Mouse (Mus musculus): Measurements from ENCODE around the gene Adamts18. TPM values are rescaled to one million over a fixed set of nuclear protein-coding genes. Genes with fewer than 3 reads are reported as not detected.

Adamts18 gene
- polyA plus RNA-seq, 1 experiment from 2014 or later, result 0.97 TPM

GRCm38 (mm10) chr8:113848081-113848652 is 371 bp downstream of the Adamts18 start:
- DNase-seq (ENCODE audit: low spot score) (peak; percentile 51), ATAC-seq (ENCODE audit: low FRiP score) (peak; percentile 48)
- H3K9me3 ChIP-seq (ENCODE audit: control insufficient read depth, low read length), result no peaks in the 10 kb centered on the region
- H3K27me3 ChIP-seq (ENCODE audit: control insufficient read depth, insufficient read depth, low read length), result peaks cover 30% of the 10 kb centered on the region
- H3K36me3 ChIP-seq (ENCODE audit: control insufficient read depth, insufficient read depth, low read length), result no peaks in the 10 kb centered on the region
- no peak overlapping the region for H3K27ac ChIP-seq (ENCODE audit: low read depth, low read length)
- H3K4me2 ChIP-seq (replicated peaks; ENCODE audit: low read depth, low read length), result peak overlapping the region; percentile 100
- WGBS, result 0% methylated on average over 35 of the region's 50 CpGs
- H3K4me3 ChIP-seq (ENCODE audit: low read depth, low read length), result peak overlapping the region; percentile 61
- peaks cover 3% of the 10 kb centered on the region; the same call in 1 of the 2 replicates for H3K4me1 ChIP-seq (replicated peaks; ENCODE audit: control insufficient read depth, insufficient read depth, low read length)
- peak overlapping the region; percentile 62 for H3K9ac ChIP-seq (ENCODE audit: low read depth, low read length)

GRCm38 (mm10) chr8:113847606-113848080 is 895 bp downstream of the Adamts18 start:
- H3K9me3 ChIP-seq (ENCODE audit: control insufficient read depth, low read length), result no peaks in the 10 kb centered on the region
- H3K4me1 ChIP-seq (replicated peaks; ENCODE audit: control insufficient read depth, insufficient read depth, low read length), result peaks cover 3% of the 10 kb centered on the region; the same call in 1 of the 2 replicates
- H3K36me3 ChIP-seq (ENCODE audit: control insufficient read depth, insufficient read depth, low read length), result no peaks in the 10 kb centered on the region
- H3K27ac ChIP-seq (ENCODE audit: low read depth, low read length), result no peak overlapping the region
- 25% methylated on average over 12 of the region's 12 CpGs for WGBS
- DNase-seq (ENCODE audit: low spot score), result no peak
- H3K27me3 ChIP-seq (ENCODE audit: control insufficient read depth, insufficient read depth, low read length), result peaks cover 30% of the 10 kb centered on the region
- no peak for ATAC-seq (ENCODE audit: low FRiP score)
- no peak overlapping the region for H3K9ac ChIP-seq (ENCODE audit: low read depth, low read length)
- peak overlapping the region; percentile 61 for H3K4me3 ChIP-seq (ENCODE audit: low read depth, low read length)
- peak overlapping the region; percentile 100 for H3K4me2 ChIP-seq (replicated peaks; ENCODE audit: low read depth, low read length)

GRCm38 (mm10) chr8:113846669-113847068 is 1.9 kb downstream of the Adamts18 start:
- Histone ChIP-seq H3K36me3 (ENCODE audit: control insufficient read depth, insufficient read depth, low read length) (no peaks in the 10 kb centered on the region), H3K27ac (ENCODE audit: low read depth, low read length) (no peak overlapping the region), H3K4me1 (replicated peaks; ENCODE audit: control insufficient read depth, insufficient read depth, low read length) (peaks cover 3% of the 10 kb centered on the region; the same call in 1 of the 2 replicates), H3K9ac (ENCODE audit: low read depth, low read length) (no peak overlapping the region), H3K4me2 (replicated peaks; ENCODE audit: low read depth, low read length) (no peak overlapping the region), H3K9me3 (ENCODE audit: control insufficient read depth, low read length) (no peaks in the 10 kb centered on the region), H3K4me3 (ENCODE audit: low read depth, low read length) (no peak overlapping the region), H3K27me3 (ENCODE audit: control insufficient read depth, insufficient read depth, low read length) (peaks cover 30% of the 10 kb centered on the region)
- DNase-seq (ENCODE audit: low spot score), result no peak
- WGBS, result 86% methylated on average over 5 of the region's 5 CpGs
- ATAC-seq (ENCODE audit: low FRiP score), result no peak

GRCm38 (mm10) chr8:113844801-113845301 is 3.7 kb downstream of the Adamts18 start:
- Histone ChIP-seq H3K4me1 (replicated peaks; ENCODE audit: control insufficient read depth, insufficient read depth, low read length) (peaks cover 3% of the 10 kb centered on the region; the same call in 1 of the 2 replicates), H3K36me3 (ENCODE audit: control insufficient read depth, insufficient read depth, low read length) (no peaks in the 10 kb centered on the region), H3K4me2 (replicated peaks; ENCODE audit: low read depth, low read length) (no peak overlapping the region), H3K9me3 (ENCODE audit: control insufficient read depth, low read length) (no peaks in the 10 kb centered on the region), H3K27ac (ENCODE audit: low read depth, low read length) (no peak overlapping the region), H3K27me3 (ENCODE audit: control insufficient read depth, insufficient read depth, low read length) (peaks cover 28% of the 10 kb centered on the region), H3K4me3 (ENCODE audit: low read depth, low read length) (no peak overlapping the region), H3K9ac (ENCODE audit: low read depth, low read length) (no peak overlapping the region)
- ATAC-seq (ENCODE audit: low FRiP score) (no peak), DNase-seq (ENCODE audit: low spot score) (peak; percentile 19)
- 65% methylated on average over 20 of the region's 20 CpGs for WGBS

- WGBS, result 53% methylated on average over 6 of the region's 6 CpGs
- Histone ChIP-seq H3K27me3 (ENCODE audit: control insufficient read depth, insufficient read depth, low read length) (no peaks in the 10 kb centered on the region), H3K4me1 (replicated peaks; ENCODE audit: control insufficient read depth, insufficient read depth, low read length) (no peaks in the 10 kb centered on the region), H3K9ac (ENCODE audit: low read depth, low read length) (no peak overlapping the region), H3K9me3 (ENCODE audit: control insufficient read depth, low read length) (no peaks in the 10 kb centered on the region), H3K4me2 (replicated peaks; ENCODE audit: low read depth, low read length) (no peak overlapping the region), H3K27ac (ENCODE audit: low read depth, low read length) (no peak overlapping the region), H3K36me3 (ENCODE audit: control insufficient read depth, insufficient read depth, low read length) (no peaks in the 10 kb centered on the region), H3K4me3 (ENCODE audit: low read depth, low read length) (no peak overlapping the region)
- ATAC-seq (ENCODE audit: low FRiP score), result no peak
- no peak for DNase-seq (ENCODE audit: low spot score)
These were observed 10.3 kb downstream of the Adamts18 start for GRCm38 (mm10) chr8:113838211-113838610.

GRCm38 (mm10) chr8:113837570-113837915 is 11.0 kb downstream of the Adamts18 start:
- no peaks in the 10 kb centered on the region for H3K4me1 ChIP-seq (replicated peaks; ENCODE audit: control insufficient read depth, insufficient read depth, low read length)
- no peaks in the 10 kb centered on the region for H3K36me3 ChIP-seq (ENCODE audit: control insufficient read depth, insufficient read depth, low read length)
- 64% methylated on average over 4 of the region's 4 CpGs for WGBS
- H3K27me3 ChIP-seq (ENCODE audit: control insufficient read depth, insufficient read depth, low read length), result no peaks in the 10 kb centered on the region
- no peak overlapping the region for H3K9ac ChIP-seq (ENCODE audit: low read depth, low read length)
- no peak for DNase-seq (ENCODE audit: low spot score)
- no peak overlapping the region for H3K27ac ChIP-seq (ENCODE audit: low read depth, low read length)
- H3K4me2 ChIP-seq (replicated peaks; ENCODE audit: low read depth, low read length), result no peak overlapping the region
- no peak for ATAC-seq (ENCODE audit: low FRiP score)
- no peak overlapping the region for H3K4me3 ChIP-seq (ENCODE audit: low read depth, low read length)
- no peaks in the 10 kb centered on the region for H3K9me3 ChIP-seq (ENCODE audit: control insufficient read depth, low read length)

GRCm38 (mm10) chr8:113836892-113837569 is 11.5 kb downstream of the Adamts18 start:
- Histone ChIP-seq H3K9ac (ENCODE audit: low read depth, low read length) (no peak overlapping the region), H3K27me3 (ENCODE audit: control insufficient read depth, insufficient read depth, low read length) (no peaks in the 10 kb centered on the region), H3K27ac (ENCODE audit: low read depth, low read length) (no peak overlapping the region), H3K4me1 (replicated peaks; ENCODE audit: control insufficient read depth, insufficient read depth, low read length) (no peaks in the 10 kb centered on the region), H3K9me3 (ENCODE audit: control insufficient read depth, low read length) (no peaks in the 10 kb centered on the region), H3K36me3 (ENCODE audit: control insufficient read depth, insufficient read depth, low read length) (no peaks in the 10 kb centered on the region), H3K4me2 (replicated peaks; ENCODE audit: low read depth, low read length) (no peak overlapping the region), H3K4me3 (ENCODE audit: low read depth, low read length) (no peak overlapping the region)
- DNase-seq (ENCODE audit: low spot score), result no peak
- ATAC-seq (ENCODE audit: low FRiP score), result no peak
- WGBS, result 59% methylated on average over 8 of the region's 8 CpGs

- no peak for ATAC-seq (ENCODE audit: low FRiP score)
- Histone ChIP-seq H3K4me1 (replicated peaks; ENCODE audit: control insufficient read depth, insufficient read depth, low read length) (no peaks in the 10 kb centered on the region), H3K36me3 (ENCODE audit: control insufficient read depth, insufficient read depth, low read length) (no peaks in the 10 kb centered on the region), H3K4me3 (ENCODE audit: low read depth, low read length) (no peak overlapping the region), H3K27me3 (ENCODE audit: control insufficient read depth, insufficient read depth, low read length) (no peaks in the 10 kb centered on the region), H3K9me3 (ENCODE audit: control insufficient read depth, low read length) (no peaks in the 10 kb centered on the region), H3K9ac (ENCODE audit: low read depth, low read length) (no peak overlapping the region), H3K27ac (ENCODE audit: low read depth, low read length) (no peak overlapping the region), H3K4me2 (replicated peaks; ENCODE audit: low read depth, low read length) (no peak overlapping the region)
- 70% methylated on average over 4 of the region's 4 CpGs for WGBS
- DNase-seq (ENCODE audit: low spot score), result no peak
These were observed 14.9 kb downstream of the Adamts18 start for GRCm38 (mm10) chr8:113833644-113834043.

- Histone ChIP-seq H3K27ac (ENCODE audit: low read depth, low read length) (no peak overlapping the region), H3K9ac (ENCODE audit: low read depth, low read length) (no peak overlapping the region), H3K27me3 (ENCODE audit: control insufficient read depth, insufficient read depth, low read length) (no peaks in the 10 kb centered on the region), H3K4me1 (replicated peaks; ENCODE audit: control insufficient read depth, insufficient read depth, low read length) (no peaks in the 10 kb centered on the region), H3K36me3 (ENCODE audit: control insufficient read depth, insufficient read depth, low read length) (no peaks in the 10 kb centered on the region), H3K9me3 (ENCODE audit: control insufficient read depth, low read length) (no peaks in the 10 kb centered on the region), H3K4me3 (ENCODE audit: low read depth, low read length) (no peak overlapping the region), H3K4me2 (replicated peaks; ENCODE audit: low read depth, low read length) (no peak overlapping the region)
- 95% methylated on average over 3 of the region's 3 CpGs for WGBS
- no peak for ATAC-seq (ENCODE audit: low FRiP score)
- no peak for DNase-seq (ENCODE audit: low spot score)
These were observed 21.3 kb downstream of the Adamts18 start for GRCm38 (mm10) chr8:113827270-113827669.
